Mouse (Mus musculus): Measurements from ENCODE around the gene Rgs14. TPM values are rescaled to one million over a fixed set of nuclear protein-coding genes. Genes with fewer than 3 reads are reported as not detected.

Rgs14 gene
- total RNA-seq, 2 experiments from 2014 or later: 113 to 119 TPM

GRCm38 (mm10) chr13:55330567-55331400, 38.7 kb upstream of the Rgs14 start:
- no peak overlapping the region for H3K27ac ChIP-seq
- DNase-seq (ENCODE audit: low spot score in 2 of 2): no peak

GRCm38 (mm10) chr13:55332331-55332730, 37.2 kb upstream of the Rgs14 start:
- no peak overlapping the region for H3K4me3 ChIP-seq
- no peak for TF ChIP-seq CTCF (conservative IDR thresholded peaks at IDR 0.05)
- no peak for DNase-seq (ENCODE audit: low spot score in 2 of 2)
- H3K27ac ChIP-seq: no peak overlapping the region

More at GRCm38 (mm10) chr13:55330567-55331400, 38.7 kb upstream of the Rgs14 start:
- peak; percentile 41; the same call in 1 of the 2 replicates for TF ChIP-seq CTCF (conservative IDR thresholded peaks at IDR 0.05)
- peak overlapping the region; percentile 88; the same call in 1 of the 2 replicates for H3K4me3 ChIP-seq

GRCm38 (mm10) chr13:55335701-55336100, 33.8 kb upstream of the Rgs14 start:
- no peak for DNase-seq (ENCODE audit: low spot score in 2 of 2)
- no peak for TF ChIP-seq CTCF (conservative IDR thresholded peaks at IDR 0.05)
- Histone ChIP-seq H3K4me3 (no peak overlapping the region), H3K27ac (no peak overlapping the region)

- DNase-seq (ENCODE audit: low spot score in 2 of 2): no peak
- Histone ChIP-seq H3K27ac (no peak overlapping the region), H3K4me3 (no peak overlapping the region)
- no peak for TF ChIP-seq CTCF (conservative IDR thresholded peaks at IDR 0.05)
Observed at GRCm38 (mm10) chr13:55337341-55337975, 32.1 kb upstream of the Rgs14 start.

GRCm38 (mm10) chr13:55338131-55339054, 31.1 kb upstream of the Rgs14 start:
- DNase-seq (ENCODE audit: low spot score in 2 of 2): no peak
- H3K27ac ChIP-seq: peak overlapping the region; percentile 23; the same call in 1 of the 2 replicates
- no peak overlapping the region for H3K4me3 ChIP-seq
- TF ChIP-seq CTCF (conservative IDR thresholded peaks at IDR 0.05): peak; percentile 29; the same call in 1 of the 2 replicates

- no peak for DNase-seq (ENCODE audit: low spot score in 2 of 2)
- H3K4me3 ChIP-seq: no peak overlapping the region
- TF ChIP-seq CTCF (conservative IDR thresholded peaks at IDR 0.05): no peak
- H3K27ac ChIP-seq: 0 out of 2 replicates have a peak overlapping the region, but pooled peaks have one; percentile 23
Observed at GRCm38 (mm10) chr13:55339259-55339658, 30.3 kb upstream of the Rgs14 start.

GRCm38 (mm10) chr13:55342469-55342868, 27.1 kb upstream of the Rgs14 start:
- Histone ChIP-seq H3K27ac (no peak overlapping the region), H3K4me3 (no peak overlapping the region)
- no peak for TF ChIP-seq CTCF (conservative IDR thresholded peaks at IDR 0.05)
- DNase-seq (ENCODE audit: low spot score in 2 of 2): no peak

- Histone ChIP-seq H3K27ac (peak overlapping the region; percentile 46), H3K4me3 (no peak overlapping the region)
- TF ChIP-seq CTCF (conservative IDR thresholded peaks at IDR 0.05): no peak
- DNase-seq (ENCODE audit: low spot score in 2 of 2): peak in 1 of 2 experiments; percentile 72
Observed at GRCm38 (mm10) chr13:55344286-55344685, 25.2 kb upstream of the Rgs14 start.

- no peak for DNase-seq (ENCODE audit: low spot score in 2 of 2)
- Histone ChIP-seq H3K4me3 (no peak overlapping the region), H3K27ac (no peak overlapping the region)
- no peak for TF ChIP-seq CTCF (conservative IDR thresholded peaks at IDR 0.05)
Observed at GRCm38 (mm10) chr13:55346745-55347144, 22.8 kb upstream of the Rgs14 start.

GRCm38 (mm10) chr13:55361145-55361544, 8.4 kb upstream of the Rgs14 start:
- Histone ChIP-seq H3K27ac (no peak overlapping the region), H3K4me3 (peak overlapping the region; percentile 87)
- TF ChIP-seq CTCF (conservative IDR thresholded peaks at IDR 0.05): no peak
- no peak for DNase-seq (ENCODE audit: low spot score in 2 of 2)

GRCm38 (mm10) chr13:55361974-55362452, 7.5 kb upstream of the Rgs14 start:
- TF ChIP-seq CTCF (conservative IDR thresholded peaks at IDR 0.05): no peak
- DNase-seq (ENCODE audit: low spot score in 2 of 2): no peak
- H3K27ac ChIP-seq: peak overlapping the region; percentile 94
- H3K4me3 ChIP-seq: peak overlapping the region; percentile 87

GRCm38 (mm10) chr13:55362453-55363060, 7.0 kb upstream of the Rgs14 start, which contains the start of gene Lman2:
Gene Lman2 (minus strand): TSS chr13:55362783.
- Histone ChIP-seq H3K4me3 (peak within 1 kb of the TSS; percentile 87), H3K27ac (peak within 1 kb of the TSS; percentile 94)
- DNase-seq (ENCODE audit: low spot score in 2 of 2): peak; percentile 95 to 99
- TF ChIP-seq CTCF (conservative IDR thresholded peaks at IDR 0.05): no peak

Data from layer of hippocampus, adult 2 months (tissue).